Mouse (Mus musculus) fibroblast of lung, adult 2 months (primary cell): ENCODE measurements at regions not wholly inside any gene's neighbourhood (a gene's known extent, or its start where the extent isn't known, plus 50 kb on each side); places are given as distances from the start of the nearest gene placed in this dataset.

Experiments used
- DNase-seq: peaks from one replicate; pipeline ENCODE4 v3.0.0-alpha.2; 2011; ENCODE audit warnings: low read depth

DNA sequence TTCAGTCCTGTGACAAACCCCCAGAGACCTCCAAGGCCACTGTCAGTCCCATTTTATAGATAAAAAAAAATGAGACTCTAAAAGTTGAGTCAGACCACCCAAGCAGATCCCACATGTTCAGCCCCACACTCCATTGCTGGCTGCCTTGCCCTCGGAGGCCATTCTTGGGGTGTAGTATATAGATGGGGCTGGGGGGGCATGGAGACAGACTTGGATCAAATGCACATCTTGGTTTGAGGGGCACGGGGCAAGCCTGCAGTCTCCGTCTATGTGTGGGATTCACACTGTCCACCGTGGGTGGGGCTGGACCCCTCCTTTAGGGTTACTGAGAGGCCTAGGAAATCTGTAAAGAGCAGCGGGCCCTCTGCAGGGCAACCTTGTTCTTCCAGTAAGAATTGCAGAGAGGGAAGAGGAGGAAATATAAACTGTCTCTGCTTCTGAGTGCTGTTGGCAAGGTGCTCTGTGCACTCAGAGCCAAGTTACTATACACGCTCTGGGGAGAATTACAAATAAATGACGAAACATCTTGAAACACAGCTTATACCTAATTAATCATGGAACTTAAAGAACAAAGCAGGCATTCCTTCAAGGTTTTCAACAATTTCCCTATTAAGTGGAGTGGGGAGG lies 184.4 kb upstream of the Habp2 start:
- no peak for DNase-seq

DNA sequence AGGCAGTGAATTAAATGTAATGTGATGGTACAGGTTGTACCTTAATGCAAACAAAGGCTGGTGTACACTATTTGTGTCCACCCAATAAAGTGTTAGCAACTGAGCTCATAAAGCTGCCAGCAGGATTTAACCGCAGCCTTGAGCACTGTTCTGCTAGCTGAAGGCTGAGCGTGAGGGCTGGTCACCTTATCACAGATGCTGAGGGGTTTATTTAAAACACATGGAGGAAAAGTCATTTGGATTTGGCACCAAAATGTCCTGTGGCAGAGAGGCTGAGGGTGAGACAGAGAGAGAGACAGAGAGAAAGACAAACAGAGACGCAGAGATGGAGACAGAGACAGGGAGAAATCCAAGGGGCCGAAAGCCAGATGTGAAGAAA lies 181.9 kb upstream of the Habp2 start:
- DNase-seq = no peak

DNA sequence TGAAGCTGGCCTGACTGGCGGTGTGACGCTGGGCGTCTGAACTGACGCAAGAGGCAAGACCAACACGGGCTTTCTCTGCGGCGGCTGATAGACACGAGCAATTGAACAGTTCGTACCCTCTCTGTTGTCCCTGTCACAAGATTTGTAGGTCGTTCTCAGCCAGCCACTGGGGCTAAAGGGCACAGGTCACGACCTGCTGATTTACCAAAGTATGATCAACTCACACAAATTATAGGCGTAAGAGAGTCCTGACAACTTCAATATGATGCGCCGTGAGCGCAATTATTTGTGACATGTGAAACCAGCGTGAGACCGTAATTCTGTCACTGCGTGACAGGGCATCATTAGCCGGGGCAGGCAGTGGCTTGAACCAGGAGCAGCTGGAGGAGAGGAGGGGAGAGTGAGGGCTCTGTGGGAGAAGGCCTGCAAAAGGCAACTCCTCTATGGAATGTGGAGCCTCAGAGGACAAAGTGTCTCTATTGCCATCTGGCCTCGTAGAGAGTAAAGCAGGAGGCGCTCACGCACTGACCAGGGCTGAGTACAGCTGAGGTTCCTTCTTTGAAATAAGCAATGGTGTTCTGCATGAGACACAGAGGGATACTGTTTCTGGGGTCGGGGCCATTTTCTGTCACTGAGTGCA lies 181.4 kb upstream of the Habp2 start:
- DNase-seq = no peak

DNA sequence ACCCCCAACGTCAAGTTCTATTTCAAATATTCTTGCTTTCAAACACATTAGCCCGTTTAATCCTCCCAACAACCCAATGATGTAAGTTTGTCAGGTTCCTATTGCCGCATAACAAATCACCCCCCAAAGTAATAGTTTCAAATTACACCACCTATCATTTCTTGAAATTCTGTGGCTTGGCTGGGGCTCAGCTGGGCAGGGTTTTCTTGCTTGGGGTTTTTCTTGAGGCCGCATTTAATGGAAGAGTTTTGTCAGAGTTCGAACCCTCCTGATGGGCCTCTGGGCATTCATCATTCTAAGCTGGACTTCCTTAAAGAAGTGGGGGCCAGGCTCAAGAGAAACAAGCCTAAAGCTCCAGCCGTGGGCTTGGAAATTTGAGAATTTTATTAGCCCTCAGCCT lies 178.1 kb upstream of the Habp2 start:
- peak; percentile 34 for DNase-seq

DNA sequence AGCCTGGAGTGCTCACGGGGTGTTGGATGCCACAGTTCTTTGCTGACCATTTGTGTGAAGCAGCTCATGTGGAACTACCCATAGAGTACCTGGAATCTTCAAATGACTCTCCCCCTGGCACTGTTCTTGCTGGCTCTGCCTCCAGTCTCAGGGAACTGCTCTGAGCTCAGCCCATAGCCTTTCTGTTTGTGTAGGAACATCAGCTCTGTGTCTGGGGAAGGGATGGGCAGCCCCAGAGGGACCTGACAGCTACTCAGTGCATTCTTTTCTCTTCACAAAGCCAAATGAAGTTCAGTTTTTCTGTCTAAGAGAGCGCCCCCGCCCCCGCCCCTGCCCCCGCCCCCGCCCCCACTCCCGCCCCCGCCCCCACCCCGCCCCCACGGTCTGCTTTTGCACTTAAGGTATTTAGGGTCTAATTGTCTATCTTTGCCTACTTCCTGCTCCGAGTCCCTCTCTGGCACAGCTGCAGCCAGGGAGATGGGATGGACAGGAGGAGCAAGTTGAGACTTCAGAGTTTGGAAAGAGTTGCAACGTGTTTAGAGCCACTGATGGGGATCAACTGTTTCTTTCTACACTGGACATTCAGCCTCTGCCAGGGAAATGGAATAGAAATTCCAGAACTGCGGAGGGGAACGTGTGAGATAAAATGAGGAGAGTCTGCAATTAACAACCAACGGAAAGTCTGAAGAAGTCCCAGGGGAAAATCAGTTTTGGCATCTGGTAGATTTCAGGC lies 171.2 kb upstream of the Habp2 start:
- no peak for DNase-seq

DNA sequence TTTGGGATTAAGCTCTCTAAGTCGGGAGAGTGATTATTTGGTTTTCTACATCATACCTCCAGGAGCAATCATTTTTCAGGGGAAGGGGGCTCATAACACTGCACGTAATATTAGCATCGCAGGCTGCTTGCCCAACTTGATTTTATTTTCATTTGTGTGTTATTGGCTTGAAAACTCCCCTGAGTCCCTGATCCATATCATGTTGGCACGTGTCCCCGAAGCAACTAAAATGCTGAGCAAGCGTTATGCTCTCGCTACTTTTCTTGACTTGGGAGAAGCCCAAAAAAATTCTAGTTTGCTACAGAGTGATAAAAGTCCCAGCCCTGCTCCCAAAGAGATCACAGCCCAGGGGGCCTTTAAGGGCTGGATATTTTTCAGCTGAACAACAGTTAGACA lies 170.7 kb upstream of the Habp2 start:
- no peak for DNase-seq

DNA sequence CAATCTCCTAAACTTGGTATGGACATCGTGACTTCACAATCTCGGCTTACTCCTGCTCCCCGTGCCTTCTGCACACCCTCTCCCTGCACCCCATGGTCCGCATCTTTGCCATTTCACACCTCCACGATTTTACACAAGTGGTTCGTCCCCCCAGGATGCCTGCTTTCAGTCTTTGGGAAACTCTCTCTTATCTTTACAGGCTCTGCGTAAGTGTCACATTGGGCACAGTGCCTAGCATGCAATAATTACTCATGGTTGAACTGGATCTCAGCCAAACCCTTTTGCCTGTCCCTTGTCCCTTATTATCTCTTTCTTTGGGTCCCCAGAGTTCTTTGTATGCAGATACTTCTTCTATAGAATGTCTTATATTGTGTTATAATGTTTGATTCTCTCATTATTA lies 166.2 kb upstream of the Habp2 start:
- DNase-seq = no peak

DNA sequence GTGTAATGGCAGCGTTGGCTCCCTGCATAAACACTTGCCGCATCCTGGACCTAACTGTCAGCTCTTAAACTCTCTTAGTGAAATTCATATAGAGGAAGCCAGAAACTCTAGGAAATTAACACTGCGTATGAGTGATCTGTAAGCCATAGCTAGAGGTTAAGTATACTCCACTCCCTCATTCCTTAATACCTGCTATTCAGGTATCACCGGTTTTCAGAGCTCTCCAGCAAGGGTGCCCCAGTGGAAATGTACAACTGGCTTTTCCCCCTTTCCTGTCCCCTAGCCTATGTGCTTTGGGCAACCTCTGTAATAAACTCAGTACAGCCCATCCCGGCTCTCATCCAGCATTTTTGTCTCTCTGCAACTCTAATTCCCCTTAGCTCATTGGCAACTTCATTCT lies 164.8 kb upstream of the Habp2 start:
- DNase-seq = no peak

DNA sequence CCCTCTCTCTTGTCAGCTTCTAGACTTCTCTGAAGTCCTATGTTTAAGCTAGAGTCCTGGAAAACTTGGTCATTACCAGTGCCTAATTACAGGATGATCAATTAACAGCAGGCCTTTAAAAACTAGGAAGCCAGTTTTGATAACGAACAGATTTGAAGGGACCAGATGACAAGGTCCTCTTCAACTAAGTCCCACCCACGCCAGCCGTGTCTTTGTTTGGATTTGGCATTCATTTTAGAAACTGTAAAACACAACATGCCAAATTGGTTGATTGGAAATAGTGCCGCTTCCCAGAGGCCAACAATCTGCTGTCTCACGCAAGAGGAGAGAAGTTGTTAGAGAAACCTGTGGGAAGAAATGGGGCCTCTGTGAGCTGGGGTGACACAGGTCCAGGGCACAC lies 155.4 kb upstream of the Habp2 start:
- no peak for DNase-seq

DNA sequence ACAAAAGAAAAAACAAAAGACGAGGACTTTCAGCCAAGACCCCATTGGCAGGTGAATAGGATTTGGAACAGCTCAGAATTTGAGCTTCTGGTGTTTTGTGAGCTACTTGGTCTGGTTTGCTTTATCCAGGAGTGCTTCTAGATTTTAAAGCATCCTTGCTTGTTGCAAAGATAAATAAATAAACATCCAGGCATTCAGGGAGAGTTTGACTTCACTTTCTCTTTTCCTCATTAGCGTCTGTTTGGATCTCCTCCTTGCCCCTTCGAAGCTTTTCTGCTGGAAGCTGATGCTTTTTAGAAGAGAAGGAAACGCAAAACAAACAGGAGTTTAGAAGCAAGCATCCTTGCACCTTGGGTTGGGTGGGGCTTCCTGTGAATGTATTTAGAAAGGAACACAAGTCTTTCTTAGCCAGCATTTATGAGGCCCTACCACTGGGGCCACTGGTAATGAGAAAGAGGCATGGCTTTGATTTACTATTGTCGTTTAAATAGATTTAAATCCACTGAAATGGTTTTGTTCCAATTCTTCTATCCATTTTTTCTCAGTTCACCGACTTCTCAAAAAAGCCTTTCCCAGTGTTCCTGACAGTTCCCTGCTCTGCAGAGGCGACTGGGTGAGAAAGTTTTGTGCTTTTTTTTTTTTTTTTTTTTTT lies 153.9 kb upstream of the Habp2 start:
- DNase-seq = no peak

DNA sequence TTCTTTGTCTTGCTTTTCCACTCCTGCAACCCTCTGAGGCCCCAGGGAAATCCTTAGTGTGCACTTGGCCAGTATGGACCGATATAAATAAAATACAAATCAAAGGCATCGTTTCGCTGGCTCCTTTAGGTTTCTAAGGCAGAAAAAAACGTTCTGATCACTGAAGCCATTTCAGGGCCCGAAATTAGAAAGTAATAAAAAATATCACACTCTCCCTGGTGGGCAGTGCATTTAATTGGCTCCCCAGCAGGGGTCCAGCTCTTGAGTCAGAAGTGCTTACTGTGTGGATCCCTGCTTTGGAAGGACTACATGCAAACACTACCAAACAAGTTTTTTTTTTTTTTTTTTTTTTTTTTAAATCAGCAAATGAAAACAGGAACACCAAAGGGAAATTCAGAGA lies 153.4 kb upstream of the Habp2 start:
- DNase-seq = no peak

DNA sequence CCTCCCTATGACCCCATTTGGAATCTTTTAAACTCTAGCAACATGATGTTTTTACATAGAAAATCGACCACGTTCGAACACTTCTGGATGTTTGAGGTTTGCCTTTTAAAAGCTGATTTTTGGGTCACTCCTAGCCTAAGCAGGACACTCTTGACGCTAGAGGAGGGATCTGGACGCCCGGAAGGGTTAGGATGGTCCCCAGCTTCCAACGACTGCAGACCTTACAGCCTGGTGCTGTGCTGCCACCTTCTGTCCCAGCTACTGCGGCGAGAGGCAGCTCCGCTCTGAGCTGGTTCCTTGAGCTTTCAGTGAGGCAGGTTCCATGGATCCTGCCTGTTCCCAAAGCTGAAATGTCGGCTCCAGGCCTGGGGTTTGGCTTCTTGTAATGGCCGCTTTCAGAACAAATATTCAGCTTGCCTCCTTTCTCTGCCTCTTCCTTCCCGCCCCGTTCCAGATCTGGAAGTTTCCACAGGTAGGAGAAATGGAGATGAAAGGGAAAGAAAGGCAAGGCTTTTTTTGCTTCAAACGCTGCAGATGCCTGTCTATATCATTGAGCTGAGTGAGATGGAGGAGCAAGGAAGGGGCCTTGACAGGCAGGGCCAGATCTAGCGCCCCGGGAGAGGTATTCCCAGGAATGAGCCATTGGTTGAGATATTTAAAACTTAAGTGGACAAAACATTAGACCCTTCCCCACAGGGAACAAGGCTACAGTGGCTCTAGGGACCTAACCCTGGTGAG lies 152.7 kb upstream of the Habp2 start:
- peak; percentile 49 for DNase-seq

DNA sequence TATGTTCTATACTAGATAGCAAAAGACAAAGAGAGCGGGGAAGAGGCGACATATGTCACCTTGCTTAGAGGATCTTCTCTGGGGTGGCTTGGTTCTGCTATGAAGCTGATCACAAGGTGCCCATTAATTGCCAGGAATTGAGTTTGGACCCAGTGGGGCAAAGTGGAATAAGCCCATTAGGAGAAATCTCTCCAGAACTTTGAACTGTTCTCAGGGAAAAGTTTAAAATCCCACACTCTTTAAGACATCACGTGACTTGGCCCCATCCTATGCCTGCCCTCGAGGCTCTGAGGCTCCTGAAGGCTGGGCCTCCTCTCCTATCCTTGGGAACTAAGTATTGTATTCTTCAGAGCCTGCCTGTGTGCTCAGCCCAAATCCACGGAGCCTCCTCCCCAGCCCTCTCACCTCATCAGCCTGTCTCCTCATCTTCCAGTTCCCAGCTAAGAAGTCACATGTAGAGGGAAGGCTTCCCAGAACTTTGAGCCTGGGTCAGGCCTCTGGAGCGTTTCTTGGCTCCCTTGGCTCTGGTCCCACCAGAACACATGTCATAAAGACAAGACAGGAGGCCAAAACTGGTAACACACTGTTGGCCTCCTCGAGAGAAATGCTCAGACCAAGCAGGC lies 151.5 kb upstream of the Habp2 start:
- peak; percentile 18 for DNase-seq

DNA sequence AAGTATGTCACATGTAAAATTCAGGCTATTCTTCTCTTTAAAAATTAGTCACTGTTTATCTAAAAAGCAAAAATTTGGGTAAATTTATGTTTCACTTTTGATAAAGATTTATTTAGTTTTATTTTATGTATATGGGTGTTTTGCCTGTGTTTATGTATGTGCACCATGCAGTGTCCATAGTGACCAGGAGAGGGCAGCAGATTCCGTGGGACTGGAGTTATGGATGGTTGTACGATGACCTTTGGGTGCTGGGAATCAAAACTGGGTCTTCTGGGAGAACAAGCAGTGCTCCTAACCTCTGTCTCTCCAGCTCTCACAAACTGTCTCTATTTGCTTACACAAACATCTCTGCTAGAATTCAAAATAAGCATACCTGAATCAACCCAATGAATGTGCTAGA lies 146.4 kb upstream of the Habp2 start:
- no peak for DNase-seq

DNA sequence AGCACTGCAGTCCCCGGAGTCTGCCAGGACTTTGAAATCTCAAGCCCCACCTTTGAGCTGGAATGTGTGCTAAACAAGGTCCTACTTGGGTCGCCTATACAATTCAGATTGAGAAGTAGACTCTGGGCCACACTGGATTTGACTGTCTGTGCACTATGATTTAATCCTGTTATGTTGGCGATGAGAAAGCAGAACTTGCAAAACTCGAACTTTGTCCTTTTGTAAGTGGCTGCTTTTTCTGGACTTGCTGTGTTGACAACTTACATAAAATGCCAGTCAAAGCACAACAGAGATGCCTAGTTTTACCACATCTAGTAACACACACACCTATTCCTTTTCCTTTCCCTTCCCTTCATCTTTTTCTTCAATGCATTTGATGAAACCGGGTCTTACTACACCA lies 142.7 kb upstream of the Habp2 start:
- DNase-seq = no peak

DNA sequence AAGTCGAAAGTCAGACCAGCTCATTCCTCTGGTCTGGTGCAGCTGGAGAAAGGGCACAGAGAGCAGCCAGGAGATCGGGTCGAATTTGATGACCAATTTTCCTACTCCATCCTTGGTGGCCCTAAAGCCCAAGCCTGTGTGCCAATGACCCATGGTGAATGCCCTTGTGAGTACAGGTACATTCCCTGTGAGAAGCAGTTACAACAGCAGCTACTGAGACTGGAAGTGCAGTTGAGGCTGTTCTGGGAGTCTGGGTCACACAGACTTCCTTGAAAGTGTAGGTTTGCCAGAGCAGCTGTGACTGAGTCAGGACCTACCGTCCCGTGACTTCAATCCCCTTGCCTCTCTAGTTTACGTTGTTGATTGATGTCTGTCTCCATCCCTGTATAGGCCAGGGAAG lies 129.8 kb upstream of the Habp2 start:
- no peak for DNase-seq

DNA sequence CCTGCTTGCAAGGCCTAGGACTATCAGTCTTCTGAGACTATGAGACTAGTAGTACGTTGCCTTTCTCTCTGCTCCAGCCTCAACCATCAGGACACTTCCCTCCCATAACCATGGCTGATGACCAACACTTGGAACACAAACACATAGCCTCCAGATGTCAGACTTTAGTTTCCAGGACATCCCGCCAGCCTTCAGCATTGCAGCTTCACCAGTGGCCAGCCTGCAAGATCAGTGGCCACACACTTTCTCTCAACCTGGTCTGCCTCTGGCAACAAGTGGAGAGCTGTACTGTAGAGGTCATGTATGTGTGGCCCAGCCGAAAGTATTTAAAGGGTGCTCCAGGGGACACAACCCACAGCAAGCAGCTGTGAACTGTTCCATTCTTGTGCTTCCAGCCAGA lies 124.8 kb upstream of the Habp2 start:
- no peak for DNase-seq

DNA sequence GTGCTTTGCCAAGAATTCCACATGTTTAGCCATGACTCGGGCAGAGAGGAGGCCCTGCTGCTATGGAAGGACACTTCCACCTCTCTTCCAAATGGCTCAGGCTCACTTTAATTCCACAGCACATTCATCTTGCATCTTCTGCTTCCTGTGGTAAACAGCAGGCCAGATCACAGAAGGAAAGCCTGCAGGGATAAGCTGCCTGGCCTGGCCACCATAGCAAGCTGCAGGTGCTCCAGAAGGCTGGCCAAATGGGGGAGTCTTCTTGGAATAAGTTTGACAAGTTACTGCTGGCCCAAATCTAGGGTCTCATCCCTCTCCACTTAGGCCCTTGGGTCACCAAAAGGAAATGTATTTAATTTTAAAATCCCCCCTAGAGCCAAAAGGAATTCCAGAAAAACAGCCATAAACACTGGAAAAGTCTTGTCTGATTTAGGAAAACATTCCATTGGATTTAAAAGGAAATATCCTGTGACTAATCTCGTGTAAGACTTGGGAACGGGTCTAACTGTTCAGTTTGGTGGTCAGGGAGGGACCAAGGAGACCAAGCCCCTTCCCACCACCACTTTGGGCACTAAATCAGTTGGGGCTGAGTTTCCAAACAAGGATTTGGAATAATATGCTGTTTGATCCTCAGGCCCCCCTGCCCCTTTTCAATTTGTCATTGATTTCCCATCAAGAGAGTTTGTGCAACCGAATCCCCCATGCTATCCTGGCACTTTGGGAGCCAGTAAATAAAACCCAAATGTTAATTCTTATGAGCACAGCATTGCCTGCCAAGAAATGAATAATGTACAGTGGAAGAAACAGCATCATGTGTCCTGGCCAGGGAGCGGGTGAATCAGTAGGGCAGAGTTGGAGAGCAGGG lies 117.6 kb upstream of the Habp2 start:
- peak; percentile 63 for DNase-seq

DNA sequence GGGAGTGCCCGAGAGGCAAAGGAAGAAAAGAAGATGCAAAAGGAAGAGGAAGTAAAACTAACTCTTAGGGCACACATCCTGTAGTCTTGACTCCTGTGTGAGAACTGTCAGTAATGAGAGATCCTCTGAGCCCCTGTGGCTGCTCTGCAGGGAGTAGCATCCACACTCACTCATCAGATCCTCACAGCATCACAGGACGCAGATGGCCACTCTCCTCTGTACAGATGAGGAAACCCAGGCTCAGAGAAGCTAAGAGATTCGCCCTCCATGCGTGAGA lies 117.0 kb upstream of the Habp2 start:
- no peak for DNase-seq

DNA sequence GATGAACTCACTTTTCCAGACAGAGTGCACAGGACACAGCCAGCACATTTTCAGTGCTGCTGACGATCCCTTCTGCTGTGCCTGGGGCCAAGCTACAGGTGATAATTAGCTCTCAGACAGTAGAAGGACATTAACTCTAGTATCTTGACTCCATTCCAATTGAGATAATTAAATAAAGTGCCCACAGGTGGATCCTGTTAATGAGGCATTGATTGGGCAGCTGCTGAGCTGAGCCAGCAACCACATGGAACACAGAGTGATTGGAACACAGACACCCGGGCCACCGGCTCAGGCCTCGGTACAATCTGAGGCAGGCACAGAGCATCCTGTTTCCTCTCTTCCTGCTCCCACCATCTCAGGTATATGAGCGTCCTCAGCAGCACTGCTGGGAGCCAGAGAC lies 114.5 kb upstream of the Habp2 start:
- no peak for DNase-seq

DNA sequence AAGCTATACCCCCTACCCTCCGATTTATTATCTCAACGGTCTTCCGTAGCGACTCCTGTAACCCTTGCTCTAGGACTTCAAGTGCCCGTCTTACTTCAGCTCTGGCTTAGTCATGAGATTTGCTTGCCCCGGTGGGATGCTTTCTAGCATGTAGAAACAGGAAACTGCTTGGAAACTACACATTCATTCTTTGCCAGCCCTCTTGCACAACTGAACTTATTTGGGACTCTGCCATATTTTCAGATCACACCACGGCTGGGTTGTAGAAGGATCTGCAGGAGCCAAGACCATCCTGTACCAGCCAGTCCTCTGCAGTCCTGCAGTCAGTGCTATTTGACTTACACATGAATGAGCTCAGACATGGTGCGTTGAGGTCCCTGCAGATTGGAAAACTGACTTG lies 110.9 kb upstream of the Habp2 start:
- peak; percentile 82 for DNase-seq
